Mouse (Mus musculus): ENCODE data around the gene Rps4x. TPM values are rescaled to one million over a fixed set of nuclear protein-coding genes. Genes with fewer than 3 reads are reported as not detected.
A peak's percentile ranks its signal among the peaks of the same experiment; 100 is the strongest.

Gene Rps4x
- polyA plus RNA-seq, 1 experiment from 2014 or later: 682 TPM

DNA sequence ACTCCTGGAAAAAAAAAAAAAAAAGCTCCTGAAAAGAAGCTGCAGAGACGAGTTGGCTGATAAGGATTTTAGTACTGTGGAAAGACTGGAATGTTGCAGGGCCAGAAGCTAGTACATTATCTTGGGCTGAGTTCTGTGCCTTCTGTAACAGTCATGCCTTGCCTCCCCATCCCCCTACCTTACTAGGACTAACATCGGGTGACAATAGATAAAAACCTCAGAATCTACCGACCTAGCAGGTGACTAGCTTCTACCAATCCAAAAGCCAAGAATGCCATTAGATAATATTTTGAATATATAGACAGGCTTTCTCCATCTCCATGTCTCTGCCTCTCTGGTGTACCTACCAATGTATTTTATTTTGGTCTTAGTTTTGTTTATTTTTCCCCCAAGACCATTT lies 18.3 kb downstream of the Rps4x start:
- Histone ChIP-seq H3K4me2 (ENCODE audit: low read length) (no peak overlapping the region), H3K9ac (ENCODE audit: low read length) (no peak overlapping the region), H3K9me3 (replicated peaks; ENCODE audit: control insufficient read depth, low read length) (no peaks in the 10 kb centered on the region), H3K27ac (ENCODE audit: low read depth, low read length) (no peak overlapping the region), H3K27me3 (replicated peaks; ENCODE audit: control insufficient read depth, insufficient read depth, low read length) (no peaks in the 10 kb centered on the region), H3K4me1 (ENCODE audit: control insufficient read depth, insufficient read depth, low read length) (no peaks in the 10 kb centered on the region), H3K4me3 (ENCODE audit: low read depth, low read length) (no peak overlapping the region), H3K36me3 (ENCODE audit: control insufficient read depth, insufficient read depth, low read length) (no peaks in the 10 kb centered on the region)
- ATAC-seq: no peak
- 74% methylated on average over 3 of the region's 3 CpGs for WGBS
- DNase-seq (ENCODE audit: low spot score): no peak

DNA sequence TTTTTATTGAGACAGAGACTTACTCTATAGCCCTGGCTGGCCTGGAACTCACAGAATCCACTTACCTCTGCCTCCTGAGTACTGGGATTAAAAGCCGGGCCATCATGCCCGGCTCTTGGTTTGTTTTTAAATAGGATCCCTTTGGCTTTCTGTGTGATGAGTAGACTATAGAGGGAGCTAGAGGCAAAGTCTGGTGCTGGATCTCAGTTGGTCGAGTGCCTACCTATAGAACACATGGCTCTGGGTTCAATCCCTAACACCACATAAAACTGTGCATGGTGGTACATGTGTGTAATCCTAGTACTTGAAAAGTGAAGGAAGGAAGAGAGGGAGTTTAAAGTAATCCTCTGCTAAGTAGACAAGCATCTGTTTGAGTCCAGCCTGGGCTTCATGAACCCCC lies 19.1 kb downstream of the Rps4x start:
- H3K4me1 ChIP-seq (ENCODE audit: control insufficient read depth, insufficient read depth, low read length): no peaks in the 10 kb centered on the region
- ATAC-seq: no peak
- H3K36me3 ChIP-seq (ENCODE audit: control insufficient read depth, insufficient read depth, low read length): no peaks in the 10 kb centered on the region
- no peaks in the 10 kb centered on the region for H3K27me3 ChIP-seq (replicated peaks; ENCODE audit: control insufficient read depth, insufficient read depth, low read length)
- 49% methylated on average over 3 of the region's 3 CpGs for WGBS
- no peak overlapping the region for H3K27ac ChIP-seq (ENCODE audit: low read depth, low read length)
- H3K9ac ChIP-seq (ENCODE audit: low read length): no peak overlapping the region
- H3K4me3 ChIP-seq (ENCODE audit: low read depth, low read length): no peak overlapping the region
- no peak for DNase-seq (ENCODE audit: low spot score)
- no peak overlapping the region for H3K4me2 ChIP-seq (ENCODE audit: low read length)
- no peaks in the 10 kb centered on the region for H3K9me3 ChIP-seq (replicated peaks; ENCODE audit: control insufficient read depth, low read length)

DNA sequence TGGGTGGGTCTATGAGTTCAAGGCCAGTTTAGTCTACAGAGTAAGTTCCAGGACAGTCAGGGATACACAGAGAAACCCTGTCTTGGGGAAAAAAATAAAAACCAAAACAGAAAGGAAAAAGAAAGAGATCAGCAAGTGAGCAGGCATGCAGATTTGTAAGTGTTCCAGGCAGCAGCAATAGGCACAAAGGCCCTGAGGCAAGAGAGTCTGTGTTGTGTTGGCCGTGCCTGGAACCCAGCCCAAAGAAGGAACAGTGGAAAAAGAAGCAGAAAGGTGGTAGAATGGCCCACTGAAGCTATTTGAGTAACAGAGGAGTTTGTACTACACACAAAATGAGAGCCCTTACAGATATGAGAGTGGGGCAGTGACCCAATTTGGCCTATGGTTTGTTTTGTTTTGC lies 19.5 kb downstream of the Rps4x start:
- no peak overlapping the region for H3K27ac ChIP-seq (ENCODE audit: low read depth, low read length)
- no peak overlapping the region for H3K4me2 ChIP-seq (ENCODE audit: low read length)
- H3K36me3 ChIP-seq (ENCODE audit: control insufficient read depth, insufficient read depth, low read length): no peaks in the 10 kb centered on the region
- no peak for DNase-seq (ENCODE audit: low spot score)
- H3K4me3 ChIP-seq (ENCODE audit: low read depth, low read length): no peak overlapping the region
- no peak overlapping the region for H3K9ac ChIP-seq (ENCODE audit: low read length)
- H3K9me3 ChIP-seq (replicated peaks; ENCODE audit: control insufficient read depth, low read length): no peaks in the 10 kb centered on the region
- WGBS: 52% methylated on average over 1 of the region's 1 CpGs
- H3K27me3 ChIP-seq (replicated peaks; ENCODE audit: control insufficient read depth, insufficient read depth, low read length): no peaks in the 10 kb centered on the region
- no peaks in the 10 kb centered on the region for H3K4me1 ChIP-seq (ENCODE audit: control insufficient read depth, insufficient read depth, low read length)
- no peak for ATAC-seq

DNA sequence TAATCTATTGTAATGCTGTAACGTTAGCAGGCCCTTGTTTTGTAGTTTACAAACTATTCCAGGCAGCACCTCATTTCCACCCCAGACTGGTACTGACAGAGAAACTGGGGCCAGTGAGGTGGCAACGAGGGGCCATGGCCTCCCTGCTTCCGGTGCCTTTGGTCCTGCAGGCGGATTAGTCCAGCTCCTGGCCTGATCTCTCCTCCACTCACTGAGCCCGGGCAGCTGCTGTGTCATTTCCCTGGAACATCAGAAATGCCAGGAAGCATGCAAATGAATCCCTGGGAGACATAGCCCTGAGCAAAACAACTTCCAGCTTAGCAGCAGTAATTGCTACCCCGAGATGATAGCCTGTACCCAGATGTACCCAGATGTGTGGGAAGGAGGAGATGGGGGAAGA lies 22.2 kb downstream of the Rps4x start:
- Histone ChIP-seq H3K4me3 (ENCODE audit: low read depth, low read length) (no peak overlapping the region), H3K27me3 (replicated peaks; ENCODE audit: control insufficient read depth, insufficient read depth, low read length) (no peaks in the 10 kb centered on the region), H3K4me1 (ENCODE audit: control insufficient read depth, insufficient read depth, low read length) (no peaks in the 10 kb centered on the region), H3K36me3 (ENCODE audit: control insufficient read depth, insufficient read depth, low read length) (no peaks in the 10 kb centered on the region), H3K4me2 (ENCODE audit: low read length) (no peak overlapping the region), H3K9ac (ENCODE audit: low read length) (no peak overlapping the region), H3K9me3 (replicated peaks; ENCODE audit: control insufficient read depth, low read length) (no peaks in the 10 kb centered on the region), H3K27ac (ENCODE audit: low read depth, low read length) (peak overlapping the region; percentile 17; the same call in 1 of the 2 replicates)
- ATAC-seq: no peak
- 42% methylated on average over 6 of the region's 6 CpGs for WGBS
- DNase-seq (ENCODE audit: low spot score): no peak

DNA sequence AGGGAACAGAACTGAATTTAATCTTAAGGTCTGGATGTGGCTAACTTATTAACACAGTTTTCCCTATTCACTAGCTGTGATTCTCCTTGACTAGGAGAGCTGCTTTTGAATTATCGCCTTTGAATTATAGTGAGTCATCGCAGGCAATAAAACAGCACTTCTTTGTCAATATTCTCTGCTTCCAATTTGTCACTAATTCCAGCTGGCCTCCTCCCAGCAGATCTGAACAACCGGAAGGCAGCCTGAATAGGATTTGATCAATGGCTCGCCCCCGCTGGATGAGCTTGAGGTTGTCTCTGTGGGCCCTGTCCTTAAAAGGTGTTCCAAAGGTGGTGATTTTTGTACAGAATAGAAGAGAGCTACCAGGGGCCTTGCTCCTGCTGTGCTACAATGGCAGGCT lies 22.7 kb downstream of the Rps4x start:
- Histone ChIP-seq H3K27ac (ENCODE audit: low read depth, low read length) (peak overlapping the region; percentile 17; the same call in 1 of the 2 replicates), H3K36me3 (ENCODE audit: control insufficient read depth, insufficient read depth, low read length) (no peaks in the 10 kb centered on the region), H3K9ac (ENCODE audit: low read length) (no peak overlapping the region), H3K9me3 (replicated peaks; ENCODE audit: control insufficient read depth, low read length) (no peaks in the 10 kb centered on the region), H3K4me3 (ENCODE audit: low read depth, low read length) (no peak overlapping the region), H3K4me2 (ENCODE audit: low read length) (no peak overlapping the region), H3K27me3 (replicated peaks; ENCODE audit: control insufficient read depth, insufficient read depth, low read length) (no peaks in the 10 kb centered on the region), H3K4me1 (ENCODE audit: control insufficient read depth, insufficient read depth, low read length) (no peaks in the 10 kb centered on the region)
- WGBS: 43% methylated on average over 5 of the region's 5 CpGs
- ATAC-seq (no peak), DNase-seq (ENCODE audit: low spot score) (peak; percentile 33)

DNA sequence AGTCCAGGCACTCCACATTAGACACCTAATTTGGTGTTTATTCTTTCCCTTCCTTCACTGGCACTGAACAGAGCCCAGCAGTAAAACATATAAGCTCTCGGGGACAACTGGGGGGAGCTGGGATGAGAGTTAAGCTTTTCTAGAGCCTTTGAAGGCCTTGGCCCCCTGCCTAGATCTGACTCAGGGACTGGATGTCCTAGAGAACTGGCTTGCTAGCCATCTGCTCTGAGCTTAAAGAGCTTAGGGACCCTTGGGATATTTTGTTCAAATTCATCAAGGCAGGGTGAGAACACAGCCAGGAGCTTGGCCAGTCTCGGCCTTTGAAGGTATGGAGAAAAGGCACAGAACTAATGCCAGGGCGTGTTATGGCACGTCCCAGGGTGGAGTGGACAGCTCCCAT lies 25.7 kb downstream of the Rps4x start:
- H3K27ac ChIP-seq (ENCODE audit: low read depth, low read length): no peak overlapping the region
- H3K9me3 ChIP-seq (replicated peaks; ENCODE audit: control insufficient read depth, low read length): no peaks in the 10 kb centered on the region
- no peaks in the 10 kb centered on the region for H3K27me3 ChIP-seq (replicated peaks; ENCODE audit: control insufficient read depth, insufficient read depth, low read length)
- H3K36me3 ChIP-seq (ENCODE audit: control insufficient read depth, insufficient read depth, low read length): no peaks in the 10 kb centered on the region
- no peak for ATAC-seq
- no peaks in the 10 kb centered on the region for H3K4me1 ChIP-seq (ENCODE audit: control insufficient read depth, insufficient read depth, low read length)
- no peak for DNase-seq (ENCODE audit: low spot score)
- no peak overlapping the region for H3K4me2 ChIP-seq (ENCODE audit: low read length)
- 71% methylated on average over 4 of the region's 4 CpGs for WGBS
- H3K9ac ChIP-seq (ENCODE audit: low read length): no peak overlapping the region
- H3K4me3 ChIP-seq (ENCODE audit: low read depth, low read length): no peak overlapping the region

DNA sequence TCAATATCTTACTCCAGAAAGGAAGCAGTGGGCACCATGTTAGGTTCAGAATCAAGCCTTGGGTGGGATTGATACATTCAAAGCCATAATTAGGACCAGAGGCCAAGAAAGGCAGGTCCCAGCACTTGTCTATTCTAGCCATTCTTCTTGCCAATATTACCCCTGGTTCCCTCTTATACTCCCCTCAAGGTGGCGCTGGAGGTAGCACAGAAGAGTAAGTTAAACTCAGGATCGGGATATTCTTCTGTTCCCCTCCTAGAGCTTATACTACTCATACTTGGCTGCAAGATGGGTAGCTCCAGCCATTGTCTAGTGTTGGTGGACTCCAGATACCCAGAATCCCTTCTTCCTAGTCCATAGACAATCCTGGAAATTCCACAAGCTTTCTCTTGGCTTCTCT lies 26.1 kb downstream of the Rps4x start:
- ATAC-seq: no peak
- WGBS: 38% methylated on average over 2 of the region's 2 CpGs
- Histone ChIP-seq H3K4me3 (ENCODE audit: low read depth, low read length) (no peak overlapping the region), H3K9me3 (replicated peaks; ENCODE audit: control insufficient read depth, low read length) (no peaks in the 10 kb centered on the region), H3K36me3 (ENCODE audit: control insufficient read depth, insufficient read depth, low read length) (no peaks in the 10 kb centered on the region), H3K9ac (ENCODE audit: low read length) (no peak overlapping the region), H3K27me3 (replicated peaks; ENCODE audit: control insufficient read depth, insufficient read depth, low read length) (no peaks in the 10 kb centered on the region), H3K4me2 (ENCODE audit: low read length) (no peak overlapping the region), H3K27ac (ENCODE audit: low read depth, low read length) (no peak overlapping the region), H3K4me1 (ENCODE audit: control insufficient read depth, insufficient read depth, low read length) (no peaks in the 10 kb centered on the region)
- DNase-seq (ENCODE audit: low spot score): no peak

DNA sequence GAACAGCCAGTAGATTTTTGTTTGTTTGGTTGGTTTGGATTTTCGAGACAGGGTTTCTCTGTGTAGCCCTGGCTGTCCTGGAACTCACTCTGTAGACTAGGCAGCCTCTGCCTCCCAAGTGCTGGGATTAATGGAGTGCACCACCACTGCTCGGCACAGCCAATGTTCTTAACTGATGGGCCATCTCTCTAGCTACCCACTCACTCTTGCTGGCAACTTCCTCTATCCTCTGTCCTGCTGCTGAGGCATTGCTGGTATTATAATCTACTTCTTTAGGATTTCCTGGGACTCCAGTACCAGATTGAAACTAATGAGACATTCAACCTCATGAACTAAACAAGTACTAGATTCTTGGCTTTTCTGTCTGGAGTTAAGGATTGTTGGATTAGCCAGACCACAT lies 28.7 kb downstream of the Rps4x start:
- WGBS: 67% methylated on average over 2 of the region's 2 CpGs
- Histone ChIP-seq H3K4me3 (ENCODE audit: low read depth, low read length) (no peak overlapping the region), H3K9me3 (replicated peaks; ENCODE audit: control insufficient read depth, low read length) (no peaks in the 10 kb centered on the region), H3K27ac (ENCODE audit: low read depth, low read length) (no peak overlapping the region), H3K4me1 (ENCODE audit: control insufficient read depth, insufficient read depth, low read length) (no peaks in the 10 kb centered on the region), H3K27me3 (replicated peaks; ENCODE audit: control insufficient read depth, insufficient read depth, low read length) (no peaks in the 10 kb centered on the region), H3K36me3 (ENCODE audit: control insufficient read depth, insufficient read depth, low read length) (no peaks in the 10 kb centered on the region), H3K4me2 (ENCODE audit: low read length) (no peak overlapping the region), H3K9ac (ENCODE audit: low read length) (no peak overlapping the region)
- ATAC-seq: no peak
- DNase-seq (ENCODE audit: low spot score): no peak

DNA sequence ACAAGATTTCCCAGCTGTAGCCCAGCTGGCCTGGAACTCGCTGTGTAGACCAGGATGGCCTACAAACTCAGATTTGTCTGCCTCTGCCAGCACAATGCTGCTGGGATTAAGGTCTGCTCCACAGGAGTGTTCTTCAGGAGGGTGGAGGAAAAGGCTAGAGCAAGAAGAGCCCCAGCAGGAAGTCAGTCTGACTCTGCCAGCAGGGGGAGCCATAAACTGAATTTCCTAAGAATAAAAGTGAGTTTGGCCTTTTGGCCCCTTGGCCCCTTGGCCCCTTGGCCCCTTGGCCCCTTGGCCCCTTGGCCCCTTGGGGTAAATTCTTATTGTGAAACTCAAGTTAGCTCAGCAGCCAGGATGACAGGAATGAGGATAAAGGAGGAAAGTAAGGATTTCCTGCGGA lies 29.4 kb downstream of the Rps4x start:
- 55% methylated on average over 2 of the region's 2 CpGs for WGBS
- no peak for ATAC-seq

More for the DNA sequence above, 29.4 kb downstream of the Rps4x start:
- DNase-seq (ENCODE audit: low spot score): no peak
- no peaks in the 10 kb centered on the region for H3K4me1 ChIP-seq (ENCODE audit: control insufficient read depth, insufficient read depth, low read length)
- H3K4me3 ChIP-seq (ENCODE audit: low read depth, low read length): no peak overlapping the region
- H3K36me3 ChIP-seq (ENCODE audit: control insufficient read depth, insufficient read depth, low read length): no peaks in the 10 kb centered on the region
- H3K9ac ChIP-seq (ENCODE audit: low read length): no peak overlapping the region
- H3K27me3 ChIP-seq (replicated peaks; ENCODE audit: control insufficient read depth, insufficient read depth, low read length): no peaks in the 10 kb centered on the region
- no peak overlapping the region for H3K27ac ChIP-seq (ENCODE audit: low read depth, low read length)
- H3K4me2 ChIP-seq (ENCODE audit: low read length): no peak overlapping the region
- H3K9me3 ChIP-seq (replicated peaks; ENCODE audit: control insufficient read depth, low read length): no peaks in the 10 kb centered on the region

Data from forebrain, embryonic 14.5 days (tissue).